Mouse (Mus musculus) bone marrow macrophage, adult 2 months (primary cell): ENCODE results near the gene Heatr9.

ENCODE experiments used
- CTCF ChIP-seq: IDR thresholded peaks from 2 replicates; pipeline ENCODE4 v1.5.1; 2012; ENCODE audit warnings: low read depth, mild to moderate bottlenecking, low read length, moderate library complexity
- POLR2A ChIP-seq: IDR thresholded peaks from 2 replicates; pipeline ENCODE4 v1.6.1; 2012; ENCODE audit warnings: mild to moderate bottlenecking, low read depth, low read length, borderline replicate concordance

DNA sequence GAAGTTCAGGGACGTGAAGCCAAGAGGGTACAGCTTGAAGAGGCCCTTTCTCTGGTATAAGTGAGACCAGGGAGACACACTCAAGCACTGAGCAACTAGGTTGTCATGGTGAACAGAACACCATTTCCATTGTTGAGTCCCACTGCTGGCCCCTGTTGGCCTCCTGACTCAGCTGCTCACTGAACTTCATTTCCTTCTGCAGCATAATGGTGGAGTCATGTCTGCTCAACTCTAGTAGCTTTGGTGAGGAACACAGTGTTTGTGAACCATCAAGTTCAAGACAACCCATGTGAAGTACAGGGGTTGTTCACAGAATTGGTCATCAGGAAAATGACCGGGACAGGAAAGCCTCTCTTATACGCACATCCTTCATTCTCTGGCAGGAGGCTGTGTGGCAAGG lies at the start of gene Heatr9:
- TF ChIP-seq POLR2A, result no peak
- no peak for TF ChIP-seq CTCF
